Mouse (Mus musculus) left cerebral cortex, postnatal 36 days (tissue): ENCODE data around the gene Fcrl1. TPM values are rescaled to one million over a fixed set of nuclear protein-coding genes. Genes with fewer than 3 reads are reported as not detected.

Experiments
- DNase-seq, 2 experiments: peaks; one replicate each; pipeline ENCODE4 v3.0.0; 2021 to 2022; ENCODE audit warnings: low spot score in 2 of 2, mixed read lengths in 1 of 2
- intact Hi-C: fragments of 180-260 bp; cut with DNase I; formaldehyde crosslinking; loops from one replicate; pipeline ENCODE4 v1.15.1; 2025
- total RNA-seq, 2 experiments: library from RNA; stranded (reverse); gene quantifications; 2 replicates each; pipeline ENCODE4 v1.2.3; 2021

The Fcrl1 gene
- total RNA-seq, 2 experiments from 2014 or later: 0.36 to 0.59 TPM

GRCm38 (mm10) chr3:87409196-87409935 lies 33.2 kb downstream of the Fcrl1 start:
- intact Hi-C loops: loop anchor here (5.0 kb wide), 1 partner anchor 87 kb away; no protein-coding TSS in a partner anchor

GRCm38 (mm10) chr3:87410605-87411004 lies 34.4 kb downstream of the Fcrl1 start:
- no peak for DNase-seq
- intact Hi-C loops: loop anchor here (5.0 kb wide), 2 partner anchors 92 to 168 kb away; no protein-coding TSS in a partner anchor

More at GRCm38 (mm10) chr3:87409196-87409935, 33.2 kb downstream of the Fcrl1 start:
- DNase-seq: no peak

- intact Hi-C loops: loop anchor here (5.0 kb wide), 2 partner anchors 91 to 169 kb away; no protein-coding TSS in a partner anchor
- DNase-seq: peak in 1 of 2 experiments; percentile 4
These were observed 35.0 kb downstream of the Fcrl1 start for GRCm38 (mm10) chr3:87411150-87411549.

GRCm38 (mm10) chr3:87420645-87421044 lies 44.5 kb downstream of the Fcrl1 start:
- no peak for DNase-seq
- intact Hi-C loops: no loop called here

- intact Hi-C loops: no loop called here
- DNase-seq: no peak
These were observed 46.3 kb downstream of the Fcrl1 start for GRCm38 (mm10) chr3:87422386-87422910.

- no peak for DNase-seq
- intact Hi-C loops: no loop called here
These were observed 59.3 kb downstream of the Fcrl1 start, which contains the start of gene Fcrl5 for GRCm38 (mm10) chr3:87435479-87435878. TSS of gene Fcrl5 (plus strand) at chr3:87435773.

- intact Hi-C loops: no loop called here
- DNase-seq: peak in 1 of 2 experiments; percentile 11
These were observed 64.4 kb downstream of the Fcrl1 start for GRCm38 (mm10) chr3:87440586-87440985.

GRCm38 (mm10) chr3:87443968-87444367 lies 67.8 kb downstream of the Fcrl1 start:
- DNase-seq: no peak

More at GRCm38 (mm10) chr3:87443968-87444367, 67.8 kb downstream of the Fcrl1 start:
- intact Hi-C loops: no loop called here

Other genes with a start within 250 kb of the Fcrl1 start
- 1 to 10 TPM; 3.5 to 6.1 TPM for gene Kirrel, start 201.6 kb upstream of the Fcrl1 start, total RNA-seq
- gene Fcrls, start 112.6 kb upstream of the Fcrl1 start, total RNA-seq: 10 to 100 TPM; 29.5 to 32.3 TPM
- gene Cd5l, start 18.5 kb upstream of the Fcrl1 start, total RNA-seq: not detected
- gene Fcrl5, start 59.4 kb downstream of the Fcrl1 start, total RNA-seq: under 1 TPM in 1 of 2 experiments, not detected in 1; 0.15 TPM
- 10 to 100 TPM; 21.1 to 22.1 TPM for gene Etv3, start 149.0 kb downstream of the Fcrl1 start, total RNA-seq
- 10 to 100 TPM; 55.6 to 60.3 TPM for gene Arhgef11, start 241.2 kb downstream of the Fcrl1 start, total RNA-seq